Mouse (Mus musculus) liver, embryonic 11.5 days (tissue): Measurements from ENCODE around the gene Exosc2. TPM values are rescaled to one million over a fixed set of nuclear protein-coding genes. Genes with fewer than 3 reads are reported as not detected.
"Not testable (repeated sequence)": the region's sequence is repeated elsewhere in the genome, so short reads cannot be mapped to it uniquely, and the experiment has no call there.

Source experiments
- ATAC-seq: fragments of 200-750 bp; cut with Nextera tagmentation; replicated peaks from 2 replicates; pipeline ENCODE4 v1.8.0; 2017; ENCODE audit warnings: moderate number of reproducible peaks, mild to moderate bottlenecking, moderate TSS enrichment, moderate library complexity; ENCODE audit not compliant: low FRiP score
- DNase-seq: peaks from one replicate; pipeline ENCODE4 v3.0.0-alpha.2; 2017; ENCODE audit warnings: low spot score
- H3K27ac ChIP-seq: fragments of 300-500 bp; sonication (generic); 2 replicates; pipeline ENCODE4 v1.5.1; 2014; ENCODE audit warnings: mild to moderate bottlenecking, low read depth, low read length, control low read depth
- H3K27me3 ChIP-seq: fragments of 300-500 bp; sonication (generic); replicated peaks from 2 replicates; pipeline ENCODE4 v1.6.1; 2014; ENCODE audit warnings: low read length, mixed read lengths; ENCODE audit not compliant: control insufficient read depth, insufficient read depth
- H3K36me3 ChIP-seq: fragments of 300-500 bp; sonication (generic); 2 replicates; pipeline ENCODE4 v1.6.1; 2014; ENCODE audit warnings: mild to moderate bottlenecking, low read length, moderate library complexity, mixed read lengths; ENCODE audit not compliant: control insufficient read depth, insufficient read depth
- H3K4me1 ChIP-seq: fragments of 300-500 bp; sonication (generic); replicated peaks from 2 replicates; pipeline ENCODE4 v1.6.1; 2014; ENCODE audit warnings: low read length, mixed read lengths; ENCODE audit not compliant: control insufficient read depth, insufficient read depth
- H3K4me2 ChIP-seq: fragments of 300-500 bp; sonication (generic); 2 replicates; pipeline ENCODE4 v1.6.1; 2014; ENCODE audit warnings: mild to moderate bottlenecking, control low read depth, moderate library complexity
- H3K4me3 ChIP-seq: fragments of 300-500 bp; sonication (generic); 2 replicates; pipeline ENCODE4 v1.5.1; 2014; ENCODE audit warnings: low read depth, low read length, control low read depth
- H3K9ac ChIP-seq: fragments of 300-500 bp; sonication (generic); 2 replicates; pipeline ENCODE4 v1.6.1; 2014; ENCODE audit warnings: low read depth, low read length, control low read depth
- H3K9me3 ChIP-seq: fragments of 300-500 bp; sonication (generic); 2 replicates; pipeline ENCODE4 v1.6.1; 2016; ENCODE audit warnings: low read length, inconsistent platforms, mixed read lengths; ENCODE audit not compliant: control insufficient read depth
- WGBS: fragments of 180-500 bp; shearing (Covaris S2); extraction: QIAGEN DNeasy Blood & Tissue Kit; methylation state at CpG from one replicate; pipeline ENCODE4 v1.1.7; 2014; 5-methylcytosine and 5-hydroxymethylcytosine counted together
- polyA plus RNA-seq: library from polyadenylated mRNA; unstranded; fragments of >200 nt; fragmentation: Nextera tagmentation; extraction: Ambion mirVana; gene quantifications from 2 replicates; pipeline ENCODE4 v1.2.1, GENCODE M21; 2014

Gene Exosc2
- polyA plus RNA-seq, 1 experiment from 2014 or later = 96.1 TPM

DNA sequence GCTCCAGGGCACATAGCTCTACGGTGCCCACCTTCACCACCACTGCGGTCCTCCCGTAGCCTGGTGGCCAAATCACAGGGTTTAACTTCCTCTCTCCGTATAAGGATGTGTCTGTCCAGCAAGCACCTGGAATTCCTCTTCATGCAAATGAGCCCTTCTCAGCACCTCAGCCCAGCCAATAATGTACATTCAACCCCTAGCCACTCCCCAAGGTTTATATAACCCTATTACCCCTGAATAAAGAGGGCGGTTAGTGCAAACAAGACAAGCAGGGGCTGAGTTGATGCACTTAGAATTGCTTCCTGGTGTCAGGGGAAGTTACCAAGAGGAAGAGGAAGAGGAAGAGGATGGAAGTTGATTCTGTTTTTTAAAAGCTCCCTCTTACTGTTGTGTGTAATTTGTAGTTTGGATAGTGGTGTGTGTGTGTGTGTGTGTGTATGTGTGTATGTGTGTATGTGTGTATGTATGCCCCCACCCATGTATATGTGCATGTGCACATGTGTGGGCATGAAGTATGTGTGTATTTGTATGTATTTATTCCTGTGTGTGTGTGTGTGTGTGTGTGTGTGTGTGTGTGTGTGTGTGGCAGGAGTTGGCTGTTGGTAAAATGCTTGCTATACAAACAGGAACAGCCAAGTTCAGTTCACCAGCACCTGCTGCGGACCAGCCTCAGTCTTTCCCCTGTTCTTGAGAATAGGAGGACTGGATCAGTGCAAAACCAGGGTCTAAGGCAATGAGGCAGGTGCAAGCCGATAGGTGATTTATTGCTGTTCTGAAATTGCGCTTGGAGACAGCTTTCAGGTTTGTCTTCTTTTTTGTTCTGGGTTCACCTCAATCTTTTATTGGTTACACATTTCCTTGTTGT lies 7.3 kb upstream of the Exosc2 start:
- Histone ChIP-seq H3K36me3 (no peaks in the 10 kb centered on the region), H3K4me1 (no peaks in the 10 kb centered on the region), H3K27me3 (peaks cover 13% of the 10 kb centered on the region), H3K4me3 (no peak overlapping the region), H3K9ac (no peak overlapping the region), H3K9me3 (no peaks in the 10 kb centered on the region; the same call in 1 of the 2 replicates), H3K27ac (no peak overlapping the region), H3K4me2 (no peak overlapping the region)
- ATAC-seq (no peak), DNase-seq (no peak)
- WGBS = 56% methylated on average over 8 of the region's 8 CpGs

DNA sequence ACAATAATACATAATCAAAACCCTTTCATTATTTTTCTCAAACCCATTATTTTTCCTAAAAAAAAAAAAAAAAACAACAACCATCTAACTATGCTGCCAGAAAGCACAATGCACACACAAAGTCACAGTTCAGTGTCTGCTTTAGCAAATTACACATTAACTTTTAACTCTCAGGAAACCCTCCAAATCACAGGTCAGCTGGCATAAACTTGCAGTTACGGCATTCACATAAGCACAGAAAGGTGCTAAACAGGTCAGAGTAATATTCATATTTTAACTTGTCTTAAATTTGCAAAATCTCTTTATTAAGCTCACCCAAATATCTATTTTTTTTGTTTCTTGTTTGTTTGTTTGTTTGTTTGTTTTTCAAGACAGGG lies 6.7 kb upstream of the Exosc2 start:
- no peak overlapping the region for H3K4me2 ChIP-seq
- no peaks in the 10 kb centered on the region; the same call in 1 of the 2 replicates for H3K9me3 ChIP-seq
- H3K9ac ChIP-seq = no peak overlapping the region
- no peak overlapping the region for H3K27ac ChIP-seq
- WGBS = 89% methylated on average over 1 of the region's 1 CpGs
- ATAC-seq = no peak
- H3K4me1 ChIP-seq = no peaks in the 10 kb centered on the region
- no peaks in the 10 kb centered on the region for H3K36me3 ChIP-seq
- peaks cover 11% of the 10 kb centered on the region for H3K27me3 ChIP-seq
- H3K4me3 ChIP-seq = no peak overlapping the region
- no peak for DNase-seq

DNA sequence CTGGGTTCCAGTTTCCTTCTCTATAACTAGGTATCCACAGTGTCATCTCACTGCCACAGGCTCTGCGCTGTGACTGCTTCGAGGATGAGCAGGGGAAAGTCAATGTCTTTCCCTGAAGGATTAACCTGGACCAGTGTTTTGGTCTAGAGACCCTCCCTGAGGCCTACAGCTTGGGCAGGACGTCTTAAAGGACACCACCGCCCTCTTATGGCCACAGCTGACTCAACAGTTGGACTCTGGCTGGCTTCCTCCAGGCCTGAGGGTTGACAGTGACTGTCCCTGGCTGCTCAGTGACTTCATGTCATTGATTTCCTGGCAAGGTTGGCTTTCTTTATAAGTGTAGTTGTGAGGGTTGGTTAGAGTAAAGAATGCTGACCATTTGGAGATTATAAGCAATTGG lies 3.2 kb upstream of the Exosc2 start:
- Histone ChIP-seq H3K36me3 (0 out of 2 replicates have a peak, but pooled peaks cover 2% of the 10 kb centered on the region), H3K4me3 (no peak overlapping the region), H3K9ac (no peak overlapping the region), H3K4me1 (peaks cover 7% of the 10 kb centered on the region; the same call in 1 of the 2 replicates), H3K27me3 (peaks cover 3% of the 10 kb centered on the region; the same call in 1 of the 2 replicates), H3K9me3 (no peaks in the 10 kb centered on the region), H3K4me2 (no peak overlapping the region), H3K27ac (no peak overlapping the region)
- WGBS = 27% methylated on average over 4 of the region's 4 CpGs
- ATAC-seq = no peak
- no peak for DNase-seq

DNA sequence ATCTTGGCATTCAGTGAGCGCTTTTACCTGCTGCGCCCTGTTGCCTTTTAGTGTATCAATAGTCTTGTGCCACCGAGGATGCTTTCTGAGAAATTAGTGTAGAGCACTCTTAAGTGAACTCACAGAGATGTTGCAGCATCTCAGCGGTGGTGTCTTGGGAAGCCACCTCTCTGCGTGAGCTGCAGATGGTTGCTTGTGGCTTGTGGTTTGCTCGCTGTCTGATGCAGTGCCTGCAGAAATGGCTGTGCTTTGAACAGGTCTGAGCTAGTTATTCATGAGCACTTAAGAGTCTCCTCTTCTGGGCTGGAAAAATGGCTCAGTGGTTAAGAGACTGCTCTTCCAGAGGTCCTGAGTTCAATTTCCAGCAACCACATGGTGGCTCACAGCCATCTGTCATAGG lies 8.1 kb downstream of the Exosc2 start:
- Histone ChIP-seq H3K9ac (no peak overlapping the region), H3K4me1 (no peaks in the 10 kb centered on the region), H3K9me3 (no peaks in the 10 kb centered on the region), H3K27ac (no peak overlapping the region), H3K27me3 (no peaks in the 10 kb centered on the region), H3K36me3 (peaks cover 59% of the 10 kb centered on the region), H3K4me3 (no peak overlapping the region), H3K4me2 (no peak overlapping the region)
- no peak for DNase-seq
- WGBS = 87% methylated on average over 6 of the region's 6 CpGs
- no peak for ATAC-seq

DNA sequence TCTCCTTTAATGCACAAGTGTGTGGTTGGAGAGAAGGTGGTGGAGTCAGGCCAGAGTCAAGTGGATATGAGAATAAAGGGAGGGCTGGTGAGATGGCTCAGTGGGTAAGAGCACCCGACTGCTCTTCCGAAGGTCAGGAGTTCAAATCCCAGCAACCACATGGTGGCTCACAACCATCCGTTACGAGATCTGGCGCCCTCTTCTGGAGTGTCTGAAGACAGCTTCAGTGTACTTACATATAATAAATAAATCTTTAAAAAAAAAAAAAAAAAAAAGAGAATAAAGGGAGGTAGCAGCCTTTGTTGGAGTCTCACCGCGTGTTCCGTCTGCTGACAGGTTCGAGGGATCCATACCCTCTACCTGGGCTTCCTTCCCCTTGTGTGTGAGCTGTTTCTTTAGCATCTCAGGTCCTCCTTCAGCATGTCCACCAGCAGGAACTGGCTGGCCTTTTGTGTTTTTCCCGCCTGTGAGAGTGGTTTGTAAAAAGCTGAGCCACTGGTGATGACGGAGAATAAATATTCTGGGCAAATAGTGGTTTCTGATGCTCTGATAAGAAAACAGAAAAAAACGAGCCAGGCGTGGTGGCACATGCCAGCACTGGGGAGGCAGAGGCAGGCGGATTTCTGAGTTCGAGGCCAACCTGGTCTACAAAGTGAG lies 10.7 kb downstream of the Exosc2 start:
- not testable (repeated sequence) for DNase-seq, H3K9me3 ChIP-seq, H3K9ac ChIP-seq, H3K4me2 ChIP-seq, H3K27ac ChIP-seq, H3K4me3 ChIP-seq, ATAC-seq, H3K4me1 ChIP-seq, H3K27me3 ChIP-seq
- WGBS = 79% methylated on average over 15 of the region's 15 CpGs
- peaks cover 36% of the 10 kb centered on the region for H3K36me3 ChIP-seq

DNA sequence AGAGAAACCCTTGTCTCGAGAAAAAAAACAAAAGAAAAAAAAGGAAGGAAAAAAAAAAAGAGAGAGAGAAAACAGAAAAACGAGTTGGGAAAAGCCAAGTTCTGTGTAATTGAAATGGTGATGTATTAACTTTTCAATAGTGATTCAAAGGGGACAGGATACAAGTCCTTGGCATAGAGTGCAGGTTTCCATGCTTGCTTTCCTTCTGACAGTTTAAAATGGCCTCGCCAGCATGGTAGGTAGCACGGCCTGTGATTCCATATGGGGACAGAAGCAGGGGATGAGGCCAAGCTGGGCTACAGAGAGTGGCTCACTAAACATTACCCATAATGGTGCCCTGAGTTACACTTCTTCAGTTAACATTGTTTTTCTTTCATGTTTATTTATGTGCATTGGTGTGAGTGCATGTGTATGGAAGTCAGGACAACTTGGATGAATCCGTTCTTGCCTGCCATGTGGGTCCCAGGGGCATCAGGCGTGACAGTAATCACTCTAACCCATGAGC lies 11.3 kb downstream of the Exosc2 start:
- no peak overlapping the region for H3K4me3 ChIP-seq
- no peaks in the 10 kb centered on the region for H3K4me1 ChIP-seq
- H3K4me2 ChIP-seq = no peak overlapping the region
- H3K9me3 ChIP-seq = no peaks in the 10 kb centered on the region
- 88% methylated on average over 6 of the region's 6 CpGs for WGBS
- H3K36me3 ChIP-seq = peaks cover 30% of the 10 kb centered on the region
- no peak overlapping the region for H3K27ac ChIP-seq
- DNase-seq (no peak), ATAC-seq (no peak)
- no peak overlapping the region for H3K9ac ChIP-seq
- H3K27me3 ChIP-seq = no peaks in the 10 kb centered on the region

DNA sequence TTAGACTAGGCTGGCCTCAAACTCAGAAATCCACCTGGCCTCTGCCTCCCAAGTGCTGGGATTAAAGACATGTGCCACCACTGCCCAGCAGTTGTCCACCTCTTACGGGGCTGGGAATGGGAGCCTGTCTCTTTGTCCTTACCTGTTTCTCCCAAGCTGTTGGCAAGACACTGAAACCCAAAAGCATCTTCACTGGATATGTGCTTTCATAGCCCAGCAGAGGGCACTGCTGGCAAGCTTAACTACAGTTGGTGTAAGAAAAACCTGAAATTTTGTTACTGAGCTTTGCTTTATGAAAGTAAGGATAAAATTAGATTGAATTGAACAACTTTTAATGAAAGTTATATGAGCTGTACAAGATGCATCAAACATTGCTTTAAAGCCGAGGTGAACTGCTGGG lies 13.2 kb downstream of the Exosc2 start:
- H3K4me1 ChIP-seq = no peaks in the 10 kb centered on the region
- peaks cover 14% of the 10 kb centered on the region for H3K36me3 ChIP-seq
- WGBS = 41% methylated on average over 2 of the region's 2 CpGs
- H3K27me3 ChIP-seq = no peaks in the 10 kb centered on the region
- H3K27ac ChIP-seq = no peak overlapping the region
- no peak overlapping the region for H3K4me2 ChIP-seq
- H3K4me3 ChIP-seq = no peak overlapping the region
- ATAC-seq (no peak), DNase-seq (peak; percentile 39)
- H3K9me3 ChIP-seq = no peaks in the 10 kb centered on the region
- H3K9ac ChIP-seq = no peak overlapping the region

DNA sequence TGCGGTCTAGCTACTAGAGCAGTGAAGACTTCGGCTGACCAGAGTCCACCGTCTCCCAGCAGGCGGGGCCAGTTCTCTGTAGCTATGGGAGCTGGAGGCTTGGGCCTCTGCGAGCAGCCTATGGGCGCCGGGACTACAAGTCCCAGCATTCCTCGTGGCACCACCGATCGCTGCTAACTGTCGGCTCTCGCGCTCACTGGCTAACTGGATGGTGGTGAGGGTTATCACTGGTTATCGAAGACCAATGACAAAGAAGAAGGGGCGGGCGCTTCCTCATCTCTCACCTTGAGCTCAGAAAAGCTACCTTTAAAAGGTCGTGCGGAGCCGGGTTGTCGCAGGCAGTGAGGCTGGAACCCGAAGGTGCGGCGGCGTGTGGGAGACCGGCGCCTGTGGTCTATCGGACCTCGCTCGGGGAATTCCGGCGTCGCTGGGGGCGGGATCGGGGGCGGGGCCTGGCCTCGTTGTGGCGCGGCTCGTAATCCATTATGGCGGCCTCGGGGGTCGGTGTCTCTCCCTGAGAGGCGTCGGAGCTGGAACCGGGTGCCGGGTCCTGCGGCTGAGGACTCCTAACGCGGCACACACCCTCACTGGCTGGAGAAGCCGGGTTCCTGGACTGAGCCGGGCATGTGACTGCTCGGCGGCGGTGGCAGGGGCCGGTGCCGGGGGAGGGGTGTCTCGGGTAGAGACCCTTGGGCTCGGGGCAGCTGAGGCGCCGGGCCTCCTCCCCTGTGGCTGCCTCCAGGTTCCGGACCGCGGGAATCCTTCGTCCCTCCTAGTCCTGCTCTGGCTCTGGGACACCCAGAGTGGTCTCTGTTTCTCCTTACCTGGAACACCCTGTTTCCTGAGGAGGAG lies 17.8 kb downstream of the Exosc2 start, which contains the start of gene Abl1:
Gene Abl1 (plus strand): TSS at position 303 of the 852 bp plus-strand sequence.
- peak; percentile 96 for DNase-seq

More for the DNA sequence above, 17.8 kb downstream of the Exosc2 start, which contains the start of gene Abl1:
- H3K9ac ChIP-seq = peak within 1 kb of the TSS; percentile 88
- peak within 1 kb of the TSS; percentile 87 for H3K27ac ChIP-seq
- H3K36me3 ChIP-seq = peaks cover 3% of the 10 kb centered on the region; the same call in 1 of the 2 replicates
- under 1% methylated on average over 64 of the region's 64 CpGs for WGBS
- peak within 1 kb of the TSS; percentile 95 for H3K4me2 ChIP-seq
- H3K9me3 ChIP-seq = no peaks in the 10 kb centered on the region
- ATAC-seq = peak; percentile 99
- H3K4me3 ChIP-seq = peak within 1 kb of the TSS; percentile 89
- peaks cover 6% of the 10 kb centered on the region for H3K4me1 ChIP-seq
- no peaks in the 10 kb centered on the region for H3K27me3 ChIP-seq
